Comparison of ENCODE assay signal across 8 mouse cellular contexts in the genomic region with DNA sequence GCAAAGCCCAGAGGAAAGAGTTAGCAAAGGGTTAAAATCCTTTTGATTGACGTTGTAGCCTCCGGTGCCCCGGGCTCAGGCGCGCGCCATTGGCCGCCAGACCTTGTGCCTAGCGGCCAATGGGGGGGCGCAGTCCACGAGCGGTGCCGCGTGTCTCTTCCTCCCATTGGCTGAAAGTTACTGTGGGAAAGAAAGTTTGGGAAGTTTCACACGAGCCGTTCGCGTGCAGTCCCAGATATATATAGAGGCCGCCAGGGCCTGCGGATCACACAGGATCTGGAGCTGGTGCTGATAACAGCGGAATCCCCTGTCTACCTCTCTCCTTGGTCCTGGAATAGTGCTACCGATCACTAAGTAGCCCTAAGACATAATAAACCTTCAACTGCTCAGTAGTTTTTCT. TPM values are rescaled to one million over a fixed set of nuclear protein-coding genes. Genes with fewer than 3 reads are reported as not detected.
DNase-seq lines count a peak whose midpoint lies in the region; ATAC-seq and TF ChIP-seq lines count a peak whose summit lies in the region.

No protein-coding gene starts in this region.

- peaks cover 27% of the 10 kb centered on the region for H3K79me3 ChIP-seq in C2C12 (ENCODE audit: low read depth)

- peak; percentile 74 for TF ChIP-seq EP300 in liver, postnatal 0 days (IDR thresholded peaks at IDR 0.05; ENCODE audit: low read depth)

- H3K9ac ChIP-seq in forebrain, embryonic 11.5 days (ENCODE audit: low read length): peak overlapping the region; percentile 91; the same call in 1 of the 2 replicates
- peak overlapping the region; percentile 80 for H3K9ac ChIP-seq in heart, embryonic 15.5 days
- peak overlapping the region; percentile 75; the same call in 1 of the 2 replicates for H3K9ac ChIP-seq in liver, postnatal 0 days (replicated peaks)
- no peak overlapping the region; the same call in 1 of the 2 replicates for H3K9ac ChIP-seq in neural tube, embryonic 14.5 days (replicated peaks; ENCODE audit: low read depth, low read length)

- H3K36me3 ChIP-seq in C2C12 (ENCODE audit: control insufficient read depth, insufficient read depth): peaks cover 12% of the 10 kb centered on the region
- no peaks in the 10 kb centered on the region for H3K36me3 ChIP-seq in forebrain, embryonic 11.5 days (ENCODE audit: control insufficient read depth, insufficient read depth, low read length)
- no peaks in the 10 kb centered on the region for H3K36me3 ChIP-seq in heart, embryonic 15.5 days
- no peaks in the 10 kb centered on the region for H3K36me3 ChIP-seq in liver, postnatal 0 days (replicated peaks; ENCODE audit: insufficient read depth, low read length)
- no peaks in the 10 kb centered on the region for H3K36me3 ChIP-seq in neural tube, embryonic 14.5 days (ENCODE audit: control insufficient read depth, insufficient read depth, low read length)
- H3K36me3 ChIP-seq in thymus, adult 2 months (ENCODE audit: control insufficient read depth, insufficient read depth, low read length): no peaks in the 10 kb centered on the region

- H3ac ChIP-seq in C2C12 (ENCODE audit: control insufficient read depth, insufficient read length, low read depth): no peak overlapping the region

- H3K79me2 ChIP-seq in C2C12 (ENCODE audit: control insufficient read depth, insufficient read depth): peaks cover 35% of the 10 kb centered on the region

- under 1% methylated on average over 21 of the region's 21 CpGs for WGBS in bone marrow, adult 2 months
- under 1% methylated on average over 21 of the region's 21 CpGs for WGBS in forebrain, embryonic 11.5 days
- under 1% methylated on average over 21 of the region's 21 CpGs for WGBS in heart, embryonic 15.5 days
- under 1% methylated on average over 21 of the region's 21 CpGs for WGBS in liver, postnatal 0 days (ENCODE audit: insufficient replicate concordance)
- under 1% methylated on average over 21 of the region's 21 CpGs for WGBS in neural tube, embryonic 14.5 days
- under 1% methylated on average over 21 of the region's 21 CpGs for WGBS in thymus, adult 2 months

- peak; percentile 76 for ATAC-seq in forebrain, embryonic 11.5 days (replicated peaks; ENCODE audit: low FRiP score)
- peak; percentile 59 for ATAC-seq in heart, embryonic 15.5 days (replicated peaks; ENCODE audit: insufficient number of reproducible peaks, insufficient read depth, low FRiP score, low read depth)
- ATAC-seq in liver, postnatal 0 days: peak; percentile 67
- peak; percentile 59 for ATAC-seq in neural tube, embryonic 14.5 days (ENCODE audit: low read depth)

- H3K4me1 ChIP-seq in bone marrow, adult 2 months (ENCODE audit: control insufficient read depth, insufficient read depth, low read length): no peaks in the 10 kb centered on the region; the same call in none of the 2 replicates
- peaks cover 26% of the 10 kb centered on the region for H3K4me1 ChIP-seq in forebrain, embryonic 11.5 days (replicated peaks; ENCODE audit: control insufficient read depth, insufficient read depth, low read length)
- peaks cover 59% of the 10 kb centered on the region for H3K4me1 ChIP-seq in heart, embryonic 15.5 days (replicated peaks)
- peaks cover 23% of the 10 kb centered on the region for H3K4me1 ChIP-seq in liver, postnatal 0 days (ENCODE audit: insufficient read depth)
- peaks cover 22% of the 10 kb centered on the region; the same call in 1 of the 2 replicates for H3K4me1 ChIP-seq in neural tube, embryonic 14.5 days (ENCODE audit: control insufficient read depth, insufficient read depth, low read length)
- H3K4me1 ChIP-seq in thymus, adult 2 months (replicated peaks; ENCODE audit: control insufficient read depth, insufficient read depth, low read length): peaks cover 42% of the 10 kb centered on the region

- peak; percentile 47 for TF ChIP-seq POLR2A in bone marrow, adult 2 months (IDR thresholded peaks at IDR 0.05; ENCODE audit: borderline replicate concordance, control insufficient read depth, low read depth, low read length)
- no peak for TF ChIP-seq POLR2A in thymus, adult 2 months (IDR thresholded peaks at IDR 0.05; ENCODE audit: control insufficient read depth, extremely low read depth, insufficient read depth, low read length, poor library complexity)

- H3K4me2 ChIP-seq in forebrain, embryonic 11.5 days (ENCODE audit: low read depth, low read length, severe bottlenecking): peak overlapping the region; percentile 95; the same call in 1 of the 2 replicates
- peak overlapping the region; percentile 97 for H3K4me2 ChIP-seq in heart, embryonic 15.5 days
- H3K4me2 ChIP-seq in liver, postnatal 0 days (ENCODE audit: low read depth, low read length): peak overlapping the region; percentile 72
- H3K4me2 ChIP-seq in neural tube, embryonic 14.5 days (ENCODE audit: low read depth, low read length): peak overlapping the region; percentile 97

- no peak for TF ChIP-seq CTCF in C2C12 (IDR thresholded peaks at IDR 0.05; ENCODE audit: control insufficient read depth, insufficient read depth, insufficient read length)
- TF ChIP-seq CTCF in bone marrow, adult 2 months (IDR thresholded peaks at IDR 0.05; ENCODE audit: control insufficient read depth, insufficient read depth, low read length): no peak
- TF ChIP-seq CTCF in liver, postnatal 0 days (IDR thresholded peaks at IDR 0.05; ENCODE audit: low read depth): no peak
- TF ChIP-seq CTCF in thymus, adult 2 months (IDR thresholded peaks at IDR 0.05; ENCODE audit: borderline replicate concordance, control insufficient read depth, extremely low read depth, insufficient read depth, low read length, poor library complexity): no peak

- H3K27me3 ChIP-seq in C2C12 (ENCODE audit: control insufficient read depth, insufficient read depth, insufficient read length): no peaks in the 10 kb centered on the region
- peaks cover 6% of the 10 kb centered on the region; the same call in 1 of the 2 replicates for H3K27me3 ChIP-seq in forebrain, embryonic 11.5 days (ENCODE audit: control insufficient read depth, insufficient read depth, low read length)
- H3K27me3 ChIP-seq in heart, embryonic 15.5 days: no peaks in the 10 kb centered on the region
- H3K27me3 ChIP-seq in liver, postnatal 0 days (ENCODE audit: insufficient read depth, low read length): peaks cover 58% of the 10 kb centered on the region
- peaks cover 13% of the 10 kb centered on the region for H3K27me3 ChIP-seq in neural tube, embryonic 14.5 days (ENCODE audit: control insufficient read depth, insufficient read depth, low read length)
- H3K27me3 ChIP-seq in thymus, adult 2 months (ENCODE audit: control insufficient read depth, insufficient read depth, low read length): peaks cover 31% of the 10 kb centered on the region

- H3K9me3 ChIP-seq in forebrain, embryonic 11.5 days (ENCODE audit: control insufficient read depth, low read length): no peaks in the 10 kb centered on the region
- H3K9me3 ChIP-seq in heart, embryonic 15.5 days (replicated peaks): no peaks in the 10 kb centered on the region
- no peaks in the 10 kb centered on the region for H3K9me3 ChIP-seq in liver, postnatal 0 days (ENCODE audit: low read length)
- H3K9me3 ChIP-seq in neural tube, embryonic 14.5 days (ENCODE audit: control insufficient read depth, low read length): no peaks in the 10 kb centered on the region

- H3K27ac ChIP-seq in bone marrow, adult 2 months (ENCODE audit: control insufficient read depth, insufficient read depth, low read depth, low read length, poor library complexity): no peak overlapping the region
- H3K27ac ChIP-seq in forebrain, embryonic 11.5 days (ENCODE audit: low read depth, low read length): peak overlapping the region; percentile 88
- peak overlapping the region; percentile 99 for H3K27ac ChIP-seq in heart, embryonic 15.5 days
- peak overlapping the region; percentile 96 for H3K27ac ChIP-seq in liver, postnatal 0 days (ENCODE audit: low read depth)
- no peak overlapping the region for H3K27ac ChIP-seq in neural tube, embryonic 14.5 days (ENCODE audit: low read depth, low read length)
- H3K27ac ChIP-seq in thymus, adult 2 months (ENCODE audit: control insufficient read depth, insufficient read depth, low read length): no peak overlapping the region

- DNase-seq in forebrain, embryonic 11.5 days (ENCODE audit: low spot score): peak; percentile 98
- peak; percentile 94 to 97 for DNase-seq in kidney, postnatal 4 days
- DNase-seq in liver, postnatal 0 days: peak; percentile 87
- DNase-seq in thymus, adult 2 months: peak; percentile 42

- peak overlapping the region; percentile 68 for H3K4me3 ChIP-seq in C2C12 (ENCODE audit: insufficient read depth, poor library complexity, severe bottlenecking)
- H3K4me3 ChIP-seq in bone marrow, adult 2 months (replicated peaks; ENCODE audit: control insufficient read depth, low read depth, low read length): peak overlapping the region; percentile 55
- peak overlapping the region; percentile 75 for H3K4me3 ChIP-seq in forebrain, embryonic 11.5 days (ENCODE audit: low read depth, low read length)
- peak overlapping the region; percentile 73 for H3K4me3 ChIP-seq in heart, embryonic 15.5 days
- peak overlapping the region; percentile 69 for H3K4me3 ChIP-seq in liver, postnatal 0 days (ENCODE audit: low read depth, low read length)
- H3K4me3 ChIP-seq in neural tube, embryonic 14.5 days (ENCODE audit: low read depth, low read length): peak overlapping the region; percentile 52
- no peak overlapping the region; the same call in 1 of the 2 replicates for H3K4me3 ChIP-seq in thymus, adult 2 months (ENCODE audit: control insufficient read depth, insufficient read depth, low read length)

TF ChIP-seq in C2C12, 6 proteins besides CTCF, POLR2A, EP300 and RAD21:
- no peak for TF ChIP-seq FOSL1 (IDR thresholded peaks at IDR 0.05; ENCODE audit: insufficient read depth, low read length, poor library complexity, severe bottlenecking)
- peak; percentile 48 for TF ChIP-seq MAX (IDR thresholded peaks at IDR 0.05)

RNA-seq across cellular contexts. Expression of gene Hes1, which starts 0.9 kb away (rescaled TPM):
- 41.9 TPM for polyA plus RNA-seq in C2C12 (2012; fragmentation: generic; extraction: Trizol)
- 1.1 and 12.4 TPM in 2 replicates for polyA plus RNA-seq in bone marrow, adult 2 months (2011; ENCODE audit: insufficient read depth, insufficient read length, low replicate concordance, missing spikeins)
- 66.5 and 67.0 TPM in 2 replicates for polyA plus RNA-seq in forebrain, embryonic 11.5 days (2014; fragmentation: Nextera tagmentation; extraction: Ambion mirVana)
- 23.2 and 29.0 TPM in 2 replicates for polyA plus RNA-seq in heart, embryonic 15.5 days (2015; fragmentation: Nextera tagmentation; extraction: Ambion mirVana)
- 14.3 and 20.1 TPM in 2 replicates for polyA plus RNA-seq in liver, postnatal 0 days (2015; fragmentation: Nextera tagmentation; extraction: Ambion mirVana)
- 8.1 and 12.7 TPM in 2 replicates for polyA plus RNA-seq in neural tube, embryonic 14.5 days (2014; fragmentation: Nextera tagmentation; extraction: Ambion mirVana)
- 33.4 and 40.6 TPM in 2 replicates for polyA plus RNA-seq in thymus, adult 2 months (2012; rRNA removed)

Comparison
In these comparisons a context has a peak if more than half of its experiments do, and no peak if none do; other contexts are left out.
1. H3K27ac ChIP-seq: peak in forebrain, embryonic 11.5 days (single experiment), heart, embryonic 15.5 days (single experiment) and liver, postnatal 0 days (single experiment); none in bone marrow, adult 2 months (single experiment), neural tube, embryonic 14.5 days (single experiment) and thymus, adult 2 months (single experiment).
2. DNase-seq: peak in every context shown above with its lines; median percentile 98 in forebrain, embryonic 11.5 days; 96 in kidney, postnatal 4 days; 87 in liver, postnatal 0 days; 42 in thymus, adult 2 months.
3. Peak in every context shown above with its lines, with median percentiles within 50 percentile points of each other: ATAC-seq and H3K4me2 ChIP-seq.